ENCODE assay signal across 20 mouse cellular contexts in genomic region chr11:79614880-79615279, GRCm38 (mm10). TPM values are rescaled to one million over a fixed set of nuclear protein-coding genes. Genes with fewer than 3 reads are reported as not detected.
DNase-seq lines count a peak whose midpoint lies in the region; ATAC-seq and TF ChIP-seq lines count a peak whose summit lies in the region.
"Had no signal": no experiment of that assay in that cellular context is flagged by ENCODE, and none has a peak within 500 bp of the region (broad histone marks: within the 10 kb centered on the region; RNA-seq: fewer than 3 reads in every experiment).

No protein-coding gene starts in this region.

- no peak overlapping the region for H3K4me3 ChIP-seq in forebrain, embryonic 10.5 days
- no peak overlapping the region for H3K4me3 ChIP-seq in forebrain, embryonic 13.5 days
- no peak overlapping the region for H3K4me3 ChIP-seq in spleen, adult 2 months (ENCODE audit: extremely low read depth, insufficient read depth, insufficient read length)
- H3K4me3 ChIP-seq in thymus, adult 2 months (ENCODE audit: control insufficient read depth, insufficient read depth, low read length), result no peak overlapping the region
- H3K4me3 ChIP-seq: embryonic facial prominence, embryonic 12.5 days; erythroblast, embryonic 14.5 days; gastrocnemius, adult 2 months; heart, embryonic 12.5 days; liver, embryonic 15.5 days; midbrain, embryonic 15.5 days had no signal

- no peak overlapping the region for H3K4me2 ChIP-seq in forebrain, embryonic 13.5 days
- H3K4me2 ChIP-seq: embryonic facial prominence, embryonic 12.5 days; heart, embryonic 12.5 days; liver, embryonic 15.5 days; midbrain, embryonic 15.5 days had no signal

- TF ChIP-seq POLR2A in spleen, adult 2 months (IDR thresholded peaks at IDR 0.05; ENCODE audit: low read depth, low read length), result no peak
- TF ChIP-seq POLR2A in thymus, adult 2 months (IDR thresholded peaks at IDR 0.05; ENCODE audit: control insufficient read depth, extremely low read depth, insufficient read depth, low read length, poor library complexity), result no peak

- TF ChIP-seq CTCF in spleen, adult 2 months (IDR thresholded peaks at IDR 0.05; ENCODE audit: extremely low read depth, insufficient read depth, insufficient read length, insufficient replicate concordance), result no peak
- no peak for TF ChIP-seq CTCF in thymus, adult 2 months (IDR thresholded peaks at IDR 0.05; ENCODE audit: borderline replicate concordance, control insufficient read depth, extremely low read depth, insufficient read depth, low read length, poor library complexity)

- ATAC-seq in forebrain, embryonic 13.5 days, result no peak
- ATAC-seq: hindbrain, embryonic 16.5 days; midbrain, embryonic 15.5 days had no signal

- H3K27ac ChIP-seq in forebrain, embryonic 10.5 days, result peak overlapping the region; percentile 63
- H3K27ac ChIP-seq in forebrain, embryonic 13.5 days, result no peak overlapping the region
- peak overlapping the region; percentile 46; the same call in 1 of the 2 replicates for H3K27ac ChIP-seq in spleen, adult 2 months (ENCODE audit: insufficient read depth, low read length)
- H3K27ac ChIP-seq in thymus, adult 2 months (ENCODE audit: control insufficient read depth, insufficient read depth, low read length), result peak overlapping the region; percentile 90
- H3K27ac ChIP-seq: embryonic facial prominence, embryonic 12.5 days; gastrocnemius, adult 2 months; liver, embryonic 15.5 days; midbrain, embryonic 15.5 days had no signal

- 78% methylated on average over 3 of the region's 3 CpGs for WGBS in forebrain, embryonic 10.5 days
- WGBS in forebrain, embryonic 13.5 days, result 81% methylated on average over 3 of the region's 3 CpGs
- WGBS in spleen, adult 2 months, result 47% methylated on average over 3 of the region's 3 CpGs
- 8% methylated on average over 3 of the region's 3 CpGs for WGBS in thymus, adult 2 months

- peaks cover 64% of the 10 kb centered on the region for H3K4me1 ChIP-seq in forebrain, embryonic 10.5 days
- peaks cover 40% of the 10 kb centered on the region for H3K4me1 ChIP-seq in forebrain, embryonic 13.5 days
- peaks cover 10% of the 10 kb centered on the region; the same call in 1 of the 2 replicates for H3K4me1 ChIP-seq in spleen, adult 2 months (ENCODE audit: control insufficient read depth, insufficient read depth, insufficient read length)
- peaks cover 84% of the 10 kb centered on the region for H3K4me1 ChIP-seq in thymus, adult 2 months (replicated peaks; ENCODE audit: control insufficient read depth, insufficient read depth, low read length)

- H3K27me3 ChIP-seq in forebrain, embryonic 10.5 days (ENCODE audit: poor library complexity, severe bottlenecking), result peaks cover 34% of the 10 kb centered on the region
- H3K27me3 ChIP-seq in forebrain, embryonic 13.5 days, result no peaks in the 10 kb centered on the region
- H3K27me3 ChIP-seq in spleen, adult 2 months (ENCODE audit: control insufficient read depth, insufficient read depth, low read length), result no peaks in the 10 kb centered on the region
- H3K27me3 ChIP-seq in thymus, adult 2 months (ENCODE audit: control insufficient read depth, insufficient read depth, low read length), result no peaks in the 10 kb centered on the region
- H3K27me3 ChIP-seq: embryonic facial prominence, embryonic 12.5 days; midbrain, embryonic 15.5 days had no signal

- H3K9me3 ChIP-seq in forebrain, embryonic 10.5 days, result no peaks in the 10 kb centered on the region
- H3K9me3 ChIP-seq in forebrain, embryonic 13.5 days (replicated peaks), result no peaks in the 10 kb centered on the region
- H3K9me3 ChIP-seq: embryonic facial prominence, embryonic 12.5 days; heart, embryonic 12.5 days; liver, embryonic 15.5 days; midbrain, embryonic 15.5 days had no signal

- DNase-seq in forebrain, embryonic 10.5 days (ENCODE audit: extremely low spot score, low spot score), result no peak
- DNase-seq in spleen, adult 2 months (ENCODE audit: low read depth in 1 of 2, low spot score in 2 of 2), result peak in 1 of 2 experiments; percentile 22
- no peak for DNase-seq in spleen, adult 18-20 months
- peak; percentile 71 for DNase-seq in thymus, adult 2 months
- no peak for DNase-seq in kidney, postnatal 10 days
- no peak for DNase-seq in cerebellum, adult 11-12 months
- no peak for DNase-seq in lung, postnatal 4 days
- DNase-seq: adrenal gland, adult 8-10 months; cerebellum, adult 9-10 months; gastrocnemius, adult 2 months; heart, postnatal 36 days; kidney, adult 11 months; retina, postnatal 1 day had no signal

- no peak overlapping the region for H3K9ac ChIP-seq in forebrain, embryonic 13.5 days
- H3K9ac ChIP-seq: embryonic facial prominence, embryonic 12.5 days; heart, embryonic 12.5 days; liver, embryonic 15.5 days; midbrain, embryonic 15.5 days had no signal

- H3K36me3 ChIP-seq in forebrain, embryonic 10.5 days (replicated peaks), result 0 out of 2 replicates have a peak, but pooled peaks cover under 1% of the 10 kb centered on the region
- H3K36me3 ChIP-seq in forebrain, embryonic 13.5 days (ENCODE audit: poor library complexity, severe bottlenecking), result peaks cover under 1% of the 10 kb centered on the region; the same call in 1 of the 2 replicates
- no peaks in the 10 kb centered on the region for H3K36me3 ChIP-seq in spleen, adult 2 months (ENCODE audit: control insufficient read depth, insufficient read depth, low read length)
- no peaks in the 10 kb centered on the region for H3K36me3 ChIP-seq in thymus, adult 2 months (ENCODE audit: control insufficient read depth, insufficient read depth, low read length)
- H3K36me3 ChIP-seq: embryonic facial prominence, embryonic 12.5 days; heart, embryonic 12.5 days; liver, embryonic 15.5 days; midbrain, embryonic 15.5 days had no signal

RNA-seq across cellular contexts. Expression of gene Rab11fip4, which starts 23.9 kb away (rescaled TPM):
- 20.1 and 23.3 TPM in 2 replicates for polyA plus RNA-seq in forebrain, embryonic 10.5 days (2016; fragmentation: Nextera tagmentation; extraction: Ambion mirVana)
- polyA plus RNA-seq in forebrain, embryonic 13.5 days (2015; fragmentation: Nextera tagmentation; extraction: Ambion mirVana), result 16.2 and 19.2 TPM in 2 replicates
- polyA plus RNA-seq in spleen, adult 2 months (2012; rRNA removed), result 11.0 and 12.2 TPM in 2 replicates
- polyA plus RNA-seq in thymus, adult 2 months (2012; rRNA removed), result 36.8 and 40.9 TPM in 2 replicates
- polyA plus RNA-seq: erythroblast, embryonic 14.5 days had no signal
